Mouse (Mus musculus) heart, embryonic 13.5 days (tissue): ENCODE measurements at regions not wholly inside any gene's neighbourhood (a gene's known extent, or its start where the extent isn't known, plus 50 kb on each side); places are given as distances from the start of the nearest gene placed in this dataset.
"Not testable (repeated sequence)": the region's sequence is repeated elsewhere in the genome, so short reads cannot be mapped to it uniquely, and the experiment has no call there.

Source experiments
- ATAC-seq: fragments of 200-750 bp; cut with Nextera tagmentation; 2 replicates; pipeline ENCODE4 v1.8.0; 2017; ENCODE audit warnings: moderate TSS enrichment; ENCODE audit not compliant: insufficient number of reproducible peaks, low FRiP score, low TSS enrichment; ENCODE audit errors: extremely low read depth
- H3K27ac ChIP-seq: fragments of 300-500 bp; sonication (generic); replicated peaks from 2 replicates; pipeline ENCODE4 v1.5.1; 2015; ENCODE audit warnings: moderate library complexity, mild to moderate bottlenecking, inconsistent platforms
- H3K27me3 ChIP-seq: fragments of 300-500 bp; sonication (generic); replicated peaks from 2 replicates; pipeline ENCODE4 v1.6.1; 2015; ENCODE audit warnings: mild to moderate bottlenecking, inconsistent platforms
- H3K36me3 ChIP-seq: fragments of 300-500 bp; sonication (generic); 2 replicates; pipeline ENCODE4 v1.6.1; 2015; ENCODE audit warnings: mild to moderate bottlenecking, inconsistent platforms
- H3K4me1 ChIP-seq: fragments of 300-500 bp; sonication (generic); 2 replicates; pipeline ENCODE4 v1.6.1; 2015; ENCODE audit warnings: inconsistent platforms
- H3K4me2 ChIP-seq: fragments of 300-500 bp; sonication (generic); 2 replicates; pipeline ENCODE4 v1.6.1; 2015; ENCODE audit warnings: inconsistent platforms, mild to moderate bottlenecking, moderate library complexity
- H3K4me3 ChIP-seq: fragments of 300-500 bp; sonication (generic); 2 replicates; pipeline ENCODE4 v1.5.1; 2015; ENCODE audit warnings: moderate library complexity, mild to moderate bottlenecking, inconsistent platforms
- H3K9ac ChIP-seq: fragments of 300-500 bp; sonication (generic); 2 replicates; pipeline ENCODE4 v1.6.1; 2015; ENCODE audit warnings: inconsistent platforms, mild to moderate bottlenecking, moderate library complexity
- H3K9me3 ChIP-seq: fragments of 300-500 bp; sonication (generic); 2 replicates; pipeline ENCODE4 v1.6.1; 2016; ENCODE audit warnings: inconsistent platforms
- WGBS: fragments of 180-500 bp; shearing (Covaris S2); methylation state at CpG from one replicate; pipeline ENCODE4 v1.1.7; 2015; ENCODE audit warnings: mixed read lengths; 5-methylcytosine and 5-hydroxymethylcytosine counted together

DNA sequence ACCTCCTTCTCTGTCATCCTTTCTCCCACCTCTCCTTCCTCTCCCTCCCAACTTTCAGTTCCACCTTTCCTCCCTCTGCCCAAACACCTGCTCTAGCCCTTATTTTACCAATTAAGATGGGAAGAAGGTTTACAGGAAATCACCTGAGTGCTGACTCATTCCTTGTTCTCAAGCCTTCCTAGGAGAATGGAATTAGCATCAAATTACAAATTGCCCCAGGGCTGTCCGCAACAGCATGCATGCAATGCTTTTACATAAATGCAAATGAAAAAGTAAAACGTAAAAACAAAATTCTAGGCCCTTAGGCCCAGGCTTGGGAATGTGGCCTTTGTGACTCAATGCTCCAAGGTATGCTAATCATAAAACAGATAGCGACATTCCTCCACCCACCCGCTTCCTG, 175.2 kb downstream of the Diras2 start:
- not testable (repeated sequence) for H3K4me2 ChIP-seq, ATAC-seq
- 88% methylated on average over 4 of the region's 4 CpGs for WGBS

GRCm38 (mm10) chr13:52359332-52359731, 171.7 kb downstream of the Diras2 start:
- H3K27ac ChIP-seq, H3K27me3 ChIP-seq, H3K4me1 ChIP-seq, H3K4me3 ChIP-seq, H3K36me3 ChIP-seq, ATAC-seq, H3K9ac ChIP-seq, H3K4me2 ChIP-seq: not testable (repeated sequence)
- H3K9me3 ChIP-seq, result peaks cover 15% of the 10 kb centered on the region
- 70% methylated on average over 4 of the region's 4 CpGs for WGBS

More for the DNA sequence above, 175.2 kb downstream of the Diras2 start:
- H3K36me3 ChIP-seq, H3K4me3 ChIP-seq, H3K9ac ChIP-seq, H3K27ac ChIP-seq, H3K4me1 ChIP-seq, H3K27me3 ChIP-seq: not testable (repeated sequence)
- H3K9me3 ChIP-seq, result peaks cover 15% of the 10 kb centered on the region

DNA sequence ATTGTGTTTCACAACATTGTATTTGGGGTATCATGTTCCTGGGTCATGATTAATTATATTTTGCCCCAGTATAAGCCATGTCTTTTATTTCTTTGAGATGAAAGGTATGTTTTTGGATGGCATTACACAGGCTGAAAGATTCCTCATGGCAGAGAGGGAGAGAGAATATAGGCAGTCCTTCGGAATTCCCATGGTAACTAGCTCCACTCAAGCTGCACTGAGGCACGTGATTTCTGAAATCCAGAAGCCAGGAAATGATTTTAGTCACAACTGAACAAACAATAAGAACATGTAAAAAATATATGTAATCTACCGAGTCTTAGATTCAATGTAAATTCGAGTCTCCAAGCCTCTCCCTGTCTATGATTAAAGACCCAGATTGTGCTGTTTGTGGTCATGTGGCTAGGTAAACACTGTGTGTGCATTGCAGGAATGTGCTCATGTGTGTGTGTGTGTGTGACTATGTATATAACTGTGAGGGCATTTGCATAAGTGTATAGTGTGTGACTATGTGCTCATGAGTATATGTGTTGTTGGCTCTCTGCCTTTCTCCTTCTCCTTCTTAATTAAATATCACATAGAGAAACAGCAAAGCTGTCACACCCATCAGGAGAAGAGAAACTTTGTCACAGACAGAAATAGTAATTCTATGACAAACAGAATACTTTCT, 169.8 kb downstream of the Diras2 start:
- 70% methylated on average over 4 of the region's 4 CpGs for WGBS
- H3K9ac ChIP-seq, result no peak overlapping the region
- ATAC-seq, result no peak
- H3K4me1 ChIP-seq, result no peaks in the 10 kb centered on the region
- H3K36me3 ChIP-seq, result no peaks in the 10 kb centered on the region
- no peak overlapping the region for H3K4me2 ChIP-seq
- H3K27ac ChIP-seq, result no peak overlapping the region
- no peak overlapping the region for H3K4me3 ChIP-seq
- no peaks in the 10 kb centered on the region for H3K27me3 ChIP-seq
- H3K9me3 ChIP-seq, result peaks cover 15% of the 10 kb centered on the region

DNA sequence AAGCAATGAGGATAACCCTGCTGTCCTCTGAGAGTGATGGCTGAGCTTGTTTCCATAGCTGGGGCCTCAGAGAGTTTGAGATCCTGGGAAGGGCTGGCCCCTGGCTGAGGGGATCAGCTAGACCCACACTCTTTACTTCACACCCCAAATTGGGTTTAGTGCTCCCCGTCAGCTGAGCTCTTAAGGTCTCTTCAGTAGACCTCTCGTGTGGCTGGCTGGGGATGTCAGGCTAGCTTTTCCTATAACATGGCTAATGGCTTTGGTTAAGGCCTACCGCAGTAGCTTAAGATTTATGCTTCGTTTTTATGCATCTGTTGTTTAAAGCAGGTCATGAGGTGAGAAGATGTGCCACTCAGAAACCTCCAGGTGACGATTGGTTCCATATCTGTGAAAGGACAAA, 168.8 kb downstream of the Diras2 start:
- Histone ChIP-seq H3K4me3 (no peak overlapping the region), H3K9ac (no peak overlapping the region), H3K27ac (no peak overlapping the region), H3K36me3 (no peaks in the 10 kb centered on the region), H3K4me1 (no peaks in the 10 kb centered on the region), H3K9me3 (peaks cover 10% of the 10 kb centered on the region; the same call in 1 of the 2 replicates), H3K4me2 (no peak overlapping the region), H3K27me3 (no peaks in the 10 kb centered on the region)
- no peak for ATAC-seq
- 72% methylated on average over 5 of the region's 5 CpGs for WGBS

DNA sequence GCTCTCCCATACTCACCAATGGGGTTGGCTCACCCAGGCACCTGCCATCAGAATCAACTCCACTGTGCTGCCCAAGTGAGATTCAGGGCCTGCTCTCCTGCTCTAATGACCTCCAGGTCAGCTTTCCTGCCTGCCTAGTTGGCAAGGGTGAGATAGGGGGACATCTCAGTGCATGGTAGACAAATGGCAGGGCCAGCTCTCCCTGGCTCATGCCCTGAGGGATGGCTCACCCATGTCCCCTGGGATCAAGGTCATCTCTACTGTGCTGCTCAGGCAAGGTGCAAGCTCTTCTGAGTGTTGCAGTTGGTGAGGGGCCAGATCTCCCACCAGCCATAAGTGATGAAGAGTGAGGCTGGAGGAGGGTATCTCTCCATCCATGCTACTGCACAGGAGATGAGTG, 161.2 kb downstream of the Diras2 start:
- Histone ChIP-seq H3K36me3 (no peaks in the 10 kb centered on the region), H3K27me3 (no peaks in the 10 kb centered on the region), H3K27ac (no peak overlapping the region), H3K4me3 (no peak overlapping the region), H3K4me2 (no peak overlapping the region), H3K4me1 (peaks cover 5% of the 10 kb centered on the region), H3K9ac (no peak overlapping the region), H3K9me3 (0 out of 2 replicates have a peak, but pooled peaks cover 2% of the 10 kb centered on the region)
- no peak for ATAC-seq

DNA sequence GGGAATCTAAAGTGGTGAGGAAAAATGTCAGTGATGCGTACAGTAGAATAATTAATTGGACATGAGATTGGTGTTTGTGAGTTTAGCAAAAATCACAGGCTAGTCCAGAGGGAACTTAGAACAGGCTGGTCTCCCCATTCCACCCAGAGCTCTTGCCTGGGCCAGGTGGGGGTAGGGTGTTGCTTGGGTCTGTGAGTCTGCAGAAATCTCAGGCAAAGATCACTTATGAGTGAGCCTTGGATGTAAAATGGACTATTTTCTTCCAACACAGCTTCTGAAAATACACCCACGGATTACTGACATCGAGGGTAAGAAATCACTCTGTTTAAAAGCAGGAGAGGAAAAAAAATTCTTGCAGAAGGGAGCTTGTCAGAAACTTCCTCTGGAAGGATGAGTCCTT, 159.1 kb downstream of the Diras2 start:
- no peak for ATAC-seq
- peaks cover 7% of the 10 kb centered on the region for H3K4me1 ChIP-seq
- no peak overlapping the region for H3K4me3 ChIP-seq
- H3K9me3 ChIP-seq, result 0 out of 2 replicates have a peak, but pooled peaks cover 2% of the 10 kb centered on the region
- H3K27me3 ChIP-seq, result no peaks in the 10 kb centered on the region
- WGBS, result 75% methylated on average over 3 of the region's 3 CpGs
- no peak overlapping the region for H3K4me2 ChIP-seq
- no peaks in the 10 kb centered on the region for H3K36me3 ChIP-seq
- no peak overlapping the region for H3K27ac ChIP-seq
- no peak overlapping the region for H3K9ac ChIP-seq

GRCm38 (mm10) chr13:52374781-52375180, 156.3 kb downstream of the Diras2 start:
- Histone ChIP-seq H3K4me2 (no peak overlapping the region), H3K9ac (no peak overlapping the region), H3K27ac (no peak overlapping the region), H3K9me3 (peaks cover 13% of the 10 kb centered on the region), H3K4me1 (peaks cover 7% of the 10 kb centered on the region), H3K27me3 (no peaks in the 10 kb centered on the region), H3K36me3 (no peaks in the 10 kb centered on the region), H3K4me3 (no peak overlapping the region)
- ATAC-seq, result no peak
- WGBS, result 17% methylated on average over 3 of the region's 3 CpGs

GRCm38 (mm10) chr13:52378236-52378635, 152.8 kb downstream of the Diras2 start:
- no peak overlapping the region for H3K27ac ChIP-seq
- peaks cover 7% of the 10 kb centered on the region for H3K4me1 ChIP-seq
- WGBS, result 16% methylated on average over 1 of the region's 1 CpGs
- H3K4me2 ChIP-seq, result no peak overlapping the region
- H3K27me3 ChIP-seq, result no peaks in the 10 kb centered on the region
- no peaks in the 10 kb centered on the region for H3K36me3 ChIP-seq
- H3K9ac ChIP-seq, result no peak overlapping the region
- no peak overlapping the region for H3K4me3 ChIP-seq
- peaks cover 25% of the 10 kb centered on the region for H3K9me3 ChIP-seq
- no peak for ATAC-seq

GRCm38 (mm10) chr13:52389271-52389670, 141.8 kb downstream of the Diras2 start:
- no peak for ATAC-seq
- Histone ChIP-seq H3K27ac (no peak overlapping the region), H3K9me3 (peaks cover 14% of the 10 kb centered on the region; the same call in 1 of the 2 replicates), H3K4me1 (no peaks in the 10 kb centered on the region), H3K4me3 (no peak overlapping the region), H3K9ac (no peak overlapping the region), H3K36me3 (no peaks in the 10 kb centered on the region), H3K27me3 (no peaks in the 10 kb centered on the region), H3K4me2 (no peak overlapping the region)
- WGBS, result 79% methylated on average over 5 of the region's 5 CpGs

- no peaks in the 10 kb centered on the region for H3K4me1 ChIP-seq
- H3K36me3 ChIP-seq, result no peaks in the 10 kb centered on the region
- H3K9me3 ChIP-seq, result peaks cover 10% of the 10 kb centered on the region; the same call in 1 of the 2 replicates
- no peak overlapping the region for H3K9ac ChIP-seq
- no peak overlapping the region for H3K4me2 ChIP-seq
- H3K4me3 ChIP-seq, result no peak overlapping the region
- H3K27me3 ChIP-seq, result peaks cover 3% of the 10 kb centered on the region; the same call in 1 of the 2 replicates
- 78% methylated on average over 8 of the region's 8 CpGs for WGBS
- H3K27ac ChIP-seq, result no peak overlapping the region
- no peak for ATAC-seq
Measured at GRCm38 (mm10) chr13:52395786-52396185, 135.3 kb downstream of the Diras2 start.

DNA sequence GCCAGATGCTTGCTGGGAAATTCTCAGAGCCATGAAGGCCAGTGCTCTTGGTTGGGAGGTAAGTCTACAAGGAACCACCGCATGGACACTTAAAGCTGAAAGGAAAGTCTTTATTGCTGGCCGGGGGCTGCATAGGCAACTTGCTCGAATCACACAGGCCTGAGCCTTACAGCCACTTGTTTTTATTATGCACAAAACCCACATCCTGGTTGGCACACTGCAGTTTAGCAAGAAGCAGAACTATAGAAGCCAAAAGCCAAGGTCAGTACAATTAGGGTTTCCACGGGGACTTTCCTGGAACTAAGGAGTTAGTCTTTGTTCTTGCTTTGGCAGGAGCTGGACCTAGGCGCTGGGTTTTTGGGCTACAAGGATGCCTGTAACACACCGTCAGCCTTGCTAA, 132.7 kb downstream of the Diras2 start:
- no peaks in the 10 kb centered on the region for H3K36me3 ChIP-seq
- ATAC-seq, result no peak
- WGBS, result 82% methylated on average over 6 of the region's 6 CpGs
- H3K4me2 ChIP-seq, result no peak overlapping the region
- H3K9me3 ChIP-seq, result no peaks in the 10 kb centered on the region
- H3K27me3 ChIP-seq, result peaks cover 3% of the 10 kb centered on the region; the same call in 1 of the 2 replicates
- H3K4me3 ChIP-seq, result no peak overlapping the region
- H3K4me1 ChIP-seq, result no peaks in the 10 kb centered on the region
- no peak overlapping the region for H3K27ac ChIP-seq
- no peak overlapping the region for H3K9ac ChIP-seq

DNA sequence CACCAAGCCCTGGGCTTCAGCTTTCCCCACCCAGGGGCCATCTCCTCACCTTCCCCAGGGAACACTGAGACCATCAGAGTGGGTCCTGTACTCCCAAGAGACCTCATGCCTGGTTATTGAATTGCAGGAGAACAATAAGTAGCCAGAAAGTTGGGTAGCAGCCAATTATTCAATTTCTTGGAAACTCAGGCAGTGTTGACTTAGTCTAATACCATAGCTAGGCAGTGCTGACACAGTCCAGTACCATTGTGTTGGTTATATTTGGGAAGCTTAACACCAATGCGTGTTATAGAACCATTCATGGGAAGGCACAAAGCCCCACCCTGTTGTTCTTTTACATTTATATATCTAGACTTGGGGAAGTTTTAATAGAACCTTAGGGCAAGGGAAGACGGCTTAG, 131.9 kb downstream of the Diras2 start:
- H3K4me3 ChIP-seq, result no peak overlapping the region
- 73% methylated on average over 2 of the region's 2 CpGs for WGBS
- no peaks in the 10 kb centered on the region for H3K4me1 ChIP-seq
- H3K27ac ChIP-seq, result no peak overlapping the region
- H3K4me2 ChIP-seq, result no peak overlapping the region
- no peaks in the 10 kb centered on the region for H3K36me3 ChIP-seq
- no peak overlapping the region for H3K9ac ChIP-seq
- no peak for ATAC-seq
- no peaks in the 10 kb centered on the region for H3K9me3 ChIP-seq
- peaks cover 3% of the 10 kb centered on the region; the same call in 1 of the 2 replicates for H3K27me3 ChIP-seq
